Mouse (Mus musculus) inflammation-experienced regulatory T-cells, adult 6 months (primary cell): ENCODE measurements around the gene Tmem145. TPM values are rescaled to one million over a fixed set of nuclear protein-coding genes. Genes with fewer than 3 reads are reported as not detected.
"Not testable (repeated sequence)": the region's sequence is repeated elsewhere in the genome, so short reads cannot be mapped to it uniquely, and the experiment has no call there.

Experiments
- ATAC-seq: one replicate; pipeline ENCODE4 v1.8.0; 2017
- polyA plus RNA-seq, 3 experiments: library from polyadenylated mRNA; unstranded; fragments of 100-300 nt; shearing (Covaris generic); gene quantifications; one replicate each; pipeline ENCODE4 v1.2.1; 2017

Gene Tmem145
- polyA plus RNA-seq, 3 experiments from 2014 or later = not detected

- ATAC-seq = no peak
Measured at GRCm38 (mm10) chr7:25294960-25295722, 10.8 kb upstream of the Tmem145 start.

GRCm38 (mm10) chr7:25296945-25297453 is 8.9 kb upstream of the Tmem145 start:
- ATAC-seq = peak; percentile 60

GRCm38 (mm10) chr7:25297454-25298325 is 8.2 kb upstream of the Tmem145 start, which contains the start of gene Pafah1b3:
Gene Pafah1b3, minus strand, starts transcription at chr7:25297986.
- ATAC-seq = peak; percentile 68

- no peak for ATAC-seq
Measured at GRCm38 (mm10) chr7:25301063-25301462, 4.8 kb upstream of the Tmem145 start, which contains the start of gene Prr19. Gene Prr19, plus strand, starts transcription at chr7:25301411.

- ATAC-seq = no peak
Measured at GRCm38 (mm10) chr7:25303003-25303684, 2.8 kb upstream of the Tmem145 start.

GRCm38 (mm10) chr7:25303685-25304006 is 2.3 kb upstream of the Tmem145 start:
- no peak for ATAC-seq

- ATAC-seq = no peak
Measured at GRCm38 (mm10) chr7:25305481-25305880, 425 bp upstream of the Tmem145 start.

GRCm38 (mm10) chr7:25306614-25306996 is 699 bp downstream of the Tmem145 start:
- ATAC-seq = no peak

- no peak for ATAC-seq
Measured at GRCm38 (mm10) chr7:25308702-25309318, 2.9 kb downstream of the Tmem145 start.

GRCm38 (mm10) chr7:25309425-25309824 is 3.5 kb downstream of the Tmem145 start:
- ATAC-seq = no peak

GRCm38 (mm10) chr7:25311193-25311592 is 5.3 kb downstream of the Tmem145 start:
- ATAC-seq = no peak

- no peak for ATAC-seq
Measured at GRCm38 (mm10) chr7:25313325-25313724, 7.4 kb downstream of the Tmem145 start.

GRCm38 (mm10) chr7:25314606-25315305 is 8.8 kb downstream of the Tmem145 start:
- ATAC-seq = no peak

- ATAC-seq = no peak
Measured at GRCm38 (mm10) chr7:25315306-25316041, 9.6 kb downstream of the Tmem145 start.

- peak; percentile 88 for ATAC-seq
Measured at GRCm38 (mm10) chr7:25316532-25317445, 10.9 kb downstream of the Tmem145 start, which contains the start of gene Megf8. Gene Megf8, plus strand, starts transcription at chr7:25317164.

- ATAC-seq = no peak
Measured at GRCm38 (mm10) chr7:25317446-25317999, 11.6 kb downstream of the Tmem145 start.

- ATAC-seq = no peak
Measured at GRCm38 (mm10) chr7:25322058-25322484, 16.2 kb downstream of the Tmem145 start.

- ATAC-seq = no peak
Measured at GRCm38 (mm10) chr7:25323219-25323618, 17.3 kb downstream of the Tmem145 start.

- not testable (repeated sequence) for ATAC-seq
Measured at GRCm38 (mm10) chr7:25325431-25325830, 19.5 kb downstream of the Tmem145 start.
